Mouse (Mus musculus): Measurements from ENCODE around the gene Jam3. TPM values are rescaled to one million over a fixed set of nuclear protein-coding genes. Genes with fewer than 3 reads are reported as not detected.

The Jam3 gene
- 1 to 10 TPM; 4.6 to 7.1 (median 5.2) TPM for total RNA-seq (2022)

GRCm38 (mm10) chr9:27154763-27155530 lies at the start of gene Jam3:
Gene Jam3, minus strand, starts transcription at chr9:27155421.
- peak; percentile 64 to 80 for DNase-seq (ENCODE audit: low spot score in 2 of 2)

DNA sequence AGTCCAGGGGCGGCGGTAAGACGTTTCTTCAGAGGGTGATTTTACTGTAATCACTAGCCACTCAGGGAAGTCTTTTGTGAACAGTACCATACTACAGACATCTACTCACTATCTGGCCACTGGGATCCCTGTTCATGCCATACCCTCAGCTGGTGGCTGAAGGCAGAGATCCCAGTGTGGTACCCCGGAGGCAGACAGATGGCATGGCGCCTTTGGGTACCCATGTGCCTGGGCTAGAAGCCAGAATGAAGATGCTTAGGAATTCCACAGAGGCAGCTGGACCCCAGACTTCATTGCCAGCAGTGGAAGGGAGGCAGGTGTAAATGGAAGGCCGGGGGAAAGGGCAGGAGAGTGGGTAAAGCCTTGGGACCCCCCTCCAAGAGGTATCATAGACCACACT lies 49.0 kb upstream of the Jam3 start:
- DNase-seq (ENCODE audit: low spot score in 2 of 2): no peak

- no peak for DNase-seq (ENCODE audit: low spot score in 2 of 2)
Measured at GRCm38 (mm10) chr9:27203134-27203533, 47.9 kb upstream of the Jam3 start.

GRCm38 (mm10) chr9:27201472-27202219 lies 46.4 kb upstream of the Jam3 start:
- DNase-seq (ENCODE audit: low spot score in 2 of 2): no peak

GRCm38 (mm10) chr9:27193592-27194080 lies 38.4 kb upstream of the Jam3 start:
- DNase-seq (ENCODE audit: low spot score in 2 of 2): no peak

DNA sequence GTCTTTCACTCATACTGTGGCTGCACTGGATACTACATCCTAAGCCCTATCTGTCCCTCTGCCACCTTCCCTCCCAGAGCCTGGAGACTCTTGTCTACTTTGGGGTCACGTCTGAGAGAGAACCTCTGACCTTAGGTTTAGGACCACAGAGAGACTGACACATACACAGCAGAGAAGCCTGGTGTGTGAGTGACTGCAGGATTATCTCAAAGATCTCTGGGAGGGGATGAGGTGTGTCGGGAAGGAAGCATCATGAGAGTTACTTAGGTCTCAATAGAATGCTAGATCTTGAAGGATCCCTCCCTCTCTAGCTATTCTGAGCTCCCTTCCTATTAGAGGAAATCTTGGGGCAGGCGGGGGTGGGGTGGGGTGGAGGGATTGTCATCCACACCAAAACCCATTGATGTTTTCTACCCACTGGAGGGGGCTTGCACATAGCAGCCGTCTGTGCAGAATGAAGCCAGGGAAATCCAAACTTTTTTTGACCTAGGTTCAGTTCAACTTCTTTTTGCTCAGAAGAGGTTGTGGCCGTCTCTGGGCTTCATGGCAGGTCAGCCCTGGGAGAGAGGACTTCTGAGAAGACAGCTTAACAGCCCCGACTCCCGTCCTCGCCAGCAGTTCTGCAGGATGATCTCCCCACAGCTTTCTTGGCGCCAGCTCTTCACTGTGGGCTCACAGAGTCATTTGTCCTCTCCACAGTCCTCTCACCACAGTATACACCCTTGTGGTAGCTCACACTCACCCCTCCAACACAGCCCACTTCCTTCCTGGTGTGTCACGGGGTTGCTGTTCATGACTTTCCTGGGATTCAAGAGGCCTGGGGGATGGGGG lies 37.8 kb upstream of the Jam3 start:
- DNase-seq (ENCODE audit: low spot score in 2 of 2): no peak

- DNase-seq (ENCODE audit: low spot score in 2 of 2): peak; percentile 76 to 85
Measured at GRCm38 (mm10) chr9:27192001-27192760, 37.0 kb upstream of the Jam3 start.

- peak; percentile 18 to 30 for DNase-seq (ENCODE audit: low spot score in 2 of 2)
Measured at GRCm38 (mm10) chr9:27191501-27191981, 36.3 kb upstream of the Jam3 start.

DNA sequence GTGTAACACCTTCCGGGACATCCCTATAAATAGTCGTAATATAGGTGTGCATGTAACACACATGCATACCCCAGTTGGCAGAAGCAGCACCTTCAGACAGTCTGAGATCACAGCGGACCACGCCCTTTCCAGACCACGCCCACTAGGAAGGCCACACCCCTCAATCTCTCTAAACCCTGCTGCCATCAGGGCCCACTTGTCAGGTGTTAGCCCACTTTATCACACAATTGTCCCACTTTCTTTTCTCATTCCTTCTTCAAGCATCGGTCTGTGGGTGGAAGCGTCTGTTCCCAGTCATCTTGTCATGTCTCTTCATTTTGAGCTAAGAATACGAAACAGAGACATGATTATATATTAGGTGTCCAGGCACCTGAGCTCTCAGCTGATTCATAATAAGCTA lies 35.2 kb upstream of the Jam3 start:
- DNase-seq (ENCODE audit: low spot score in 2 of 2): no peak

DNA sequence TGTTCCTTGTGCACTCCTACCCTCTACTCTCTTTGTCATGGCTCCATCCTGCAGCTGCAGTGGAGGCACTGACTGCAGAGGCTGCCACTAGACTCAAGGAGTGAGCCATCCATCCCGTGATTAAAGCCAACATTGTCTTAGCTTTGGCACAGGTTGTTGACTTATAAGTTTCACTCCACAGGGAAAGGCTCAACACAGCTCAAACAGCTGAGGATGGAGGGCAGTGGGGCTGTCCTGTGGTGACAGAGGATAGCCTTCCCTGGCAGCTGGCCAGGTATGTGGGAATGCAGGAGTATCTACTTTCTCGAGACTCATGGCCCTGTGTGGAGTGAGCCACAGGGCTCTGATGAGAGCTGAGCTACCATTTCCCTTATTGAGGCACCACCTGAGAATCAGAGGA lies 34.1 kb upstream of the Jam3 start:
- DNase-seq (ENCODE audit: low spot score in 2 of 2): peak in 1 of 2 experiments; percentile 39

DNA sequence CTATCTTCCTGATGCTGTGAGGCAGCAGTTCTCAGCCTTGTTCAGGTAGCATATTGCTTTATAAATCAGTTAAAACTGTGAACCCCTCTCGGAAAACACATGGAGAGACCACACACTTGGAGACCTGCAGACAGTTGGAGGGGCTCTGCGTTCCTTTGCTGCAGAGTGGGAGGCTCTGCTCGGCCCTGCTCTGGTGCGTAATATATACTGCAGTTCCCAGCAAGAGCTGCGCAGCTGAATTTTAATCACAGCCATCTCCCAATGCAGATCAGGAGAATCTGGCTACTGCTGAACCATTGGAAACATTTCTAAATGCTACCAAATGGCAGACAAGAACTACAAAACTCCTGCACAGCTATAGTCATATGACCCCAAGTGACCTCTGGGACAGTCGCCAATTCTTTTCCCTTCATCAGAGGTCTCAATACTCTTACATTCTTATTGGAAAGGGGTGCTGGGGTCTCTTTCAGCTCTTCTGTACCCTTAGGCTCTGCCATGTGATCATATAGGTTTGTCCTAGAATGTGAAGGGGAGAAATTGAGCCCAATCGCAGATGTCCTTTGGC lies 33.5 kb upstream of the Jam3 start:
- no peak for DNase-seq (ENCODE audit: low spot score in 2 of 2)

DNA sequence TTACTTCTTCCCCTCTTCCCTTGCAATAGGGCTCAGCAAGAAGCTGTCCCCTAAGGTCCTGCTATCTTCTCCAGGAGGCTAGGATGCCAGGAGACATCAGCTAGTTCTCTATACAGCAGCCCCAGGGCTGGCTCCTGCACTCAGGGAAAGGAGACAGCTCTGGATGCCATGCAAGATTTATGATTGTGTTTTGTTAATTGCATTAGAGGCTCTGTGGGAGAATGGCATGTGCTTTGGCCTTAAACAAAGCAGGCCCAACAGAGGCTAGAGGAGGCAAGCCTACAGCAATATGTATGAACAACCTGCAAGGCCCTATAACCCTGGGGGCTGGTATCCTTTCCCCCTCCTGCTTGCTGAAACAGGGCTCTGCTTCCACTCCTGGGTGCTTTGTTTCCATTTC lies 30.6 kb upstream of the Jam3 start:
- DNase-seq (ENCODE audit: low spot score in 2 of 2): no peak

DNA sequence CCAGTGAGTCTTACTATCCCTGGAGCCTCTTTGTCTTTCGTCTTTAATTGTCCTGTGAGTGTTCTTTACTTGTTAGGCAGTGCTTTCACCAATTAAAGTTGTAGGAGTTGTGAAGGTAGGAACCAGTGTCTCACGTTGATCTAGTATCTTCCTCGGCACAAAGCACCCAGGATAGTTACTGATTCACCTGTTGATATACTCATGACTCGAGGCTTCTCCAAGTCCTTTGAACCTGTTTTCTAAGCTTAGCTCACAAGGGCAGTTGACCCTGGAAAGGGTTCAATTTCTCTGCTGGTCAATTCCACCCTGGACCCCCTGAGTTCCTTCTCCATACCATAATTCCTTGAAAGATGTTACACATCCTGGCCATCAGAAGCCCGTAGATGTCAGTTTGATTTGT lies 26.9 kb upstream of the Jam3 start:
- DNase-seq (ENCODE audit: low spot score in 2 of 2): no peak

- DNase-seq (ENCODE audit: low spot score in 2 of 2): no peak
Measured at GRCm38 (mm10) chr9:27180492-27180891, 25.3 kb upstream of the Jam3 start.

DNA sequence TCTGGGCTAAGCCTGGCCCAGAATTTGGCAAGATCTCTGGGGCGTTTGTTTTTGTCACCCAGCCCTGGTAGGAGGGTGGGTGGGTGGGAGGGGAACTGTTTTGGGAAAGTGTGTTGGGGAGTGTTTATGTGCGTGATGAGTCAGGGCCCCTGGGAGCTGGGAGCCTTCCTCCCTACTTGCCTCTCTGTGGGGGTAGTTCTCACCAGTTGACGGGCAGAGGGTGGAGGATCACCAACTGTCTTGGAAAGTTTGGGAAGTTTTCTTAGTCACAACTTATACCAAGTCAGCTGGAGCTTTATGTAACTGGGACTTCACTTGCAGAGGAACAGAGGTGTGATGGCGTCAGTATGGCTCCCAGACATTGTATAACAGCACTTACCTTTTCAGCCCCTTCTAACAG lies 23.7 kb upstream of the Jam3 start:
- no peak for DNase-seq (ENCODE audit: low spot score in 2 of 2)

GRCm38 (mm10) chr9:27176154-27176553 lies 20.9 kb upstream of the Jam3 start:
- DNase-seq (ENCODE audit: low spot score in 2 of 2): peak; percentile 12 to 16

DNA sequence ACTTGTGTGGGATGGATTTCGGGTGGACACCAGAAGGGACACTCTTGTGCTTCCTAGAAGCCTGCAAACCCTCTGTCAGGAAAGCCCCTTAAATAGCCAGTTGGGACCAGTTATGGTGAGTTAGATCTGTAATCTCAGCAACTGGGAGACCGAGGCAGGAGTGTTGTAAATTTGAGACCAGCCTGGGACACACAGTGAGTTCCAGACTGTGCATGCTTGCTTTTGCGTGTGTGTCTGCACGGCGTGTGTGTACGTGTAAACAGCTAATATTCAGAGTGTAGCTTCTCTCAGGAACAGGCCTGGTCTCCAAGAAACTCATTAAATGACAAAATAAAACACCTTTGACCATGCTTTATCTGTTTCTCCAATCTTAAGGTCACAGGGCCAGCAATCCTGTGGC lies 20.5 kb upstream of the Jam3 start:
- DNase-seq (ENCODE audit: low spot score in 2 of 2): no peak

DNA sequence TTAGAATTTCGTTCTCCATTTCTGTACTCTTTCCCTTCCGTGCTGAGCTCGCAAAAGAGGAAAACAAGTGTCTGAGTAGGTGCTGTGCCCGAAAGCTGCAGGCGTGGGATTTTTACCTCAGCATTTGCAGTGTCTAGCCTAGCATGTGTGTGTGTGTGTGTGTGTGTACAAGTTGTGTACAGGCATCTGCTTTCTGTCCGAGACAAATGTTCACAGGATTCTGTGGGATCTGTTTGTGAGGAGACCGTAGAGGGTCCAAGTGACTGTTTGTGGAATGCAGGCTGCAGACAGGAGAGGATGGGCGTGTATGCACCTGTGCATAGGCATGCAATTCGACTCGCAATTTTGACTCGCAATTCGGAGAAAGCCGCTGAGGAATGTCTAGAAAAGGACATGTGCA lies 20.0 kb upstream of the Jam3 start:
- DNase-seq (ENCODE audit: low spot score in 2 of 2): no peak

DNA sequence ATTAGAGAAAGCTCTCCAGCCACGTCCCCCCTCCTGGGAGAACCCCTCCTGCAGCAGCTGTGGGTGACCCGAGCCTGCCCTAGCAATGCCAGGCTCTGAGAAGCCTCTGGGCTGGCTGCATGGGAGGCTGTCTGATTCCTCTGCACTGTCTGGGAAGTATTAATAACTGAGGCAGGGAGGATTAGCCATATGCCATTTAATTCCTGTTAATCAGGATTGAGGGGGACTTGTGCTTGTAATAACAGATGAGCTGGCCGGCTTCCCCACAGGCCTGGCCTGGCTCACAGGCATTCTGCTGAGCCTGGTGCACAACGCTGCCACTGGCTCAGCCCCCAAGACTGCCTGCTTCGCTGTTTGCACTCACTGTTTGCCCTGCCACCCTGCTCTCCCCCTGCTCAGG lies 18.9 kb upstream of the Jam3 start:
- no peak for DNase-seq (ENCODE audit: low spot score in 2 of 2)

- no peak for DNase-seq (ENCODE audit: low spot score in 2 of 2)
Measured at GRCm38 (mm10) chr9:27173646-27174045, 18.4 kb upstream of the Jam3 start.

DNA sequence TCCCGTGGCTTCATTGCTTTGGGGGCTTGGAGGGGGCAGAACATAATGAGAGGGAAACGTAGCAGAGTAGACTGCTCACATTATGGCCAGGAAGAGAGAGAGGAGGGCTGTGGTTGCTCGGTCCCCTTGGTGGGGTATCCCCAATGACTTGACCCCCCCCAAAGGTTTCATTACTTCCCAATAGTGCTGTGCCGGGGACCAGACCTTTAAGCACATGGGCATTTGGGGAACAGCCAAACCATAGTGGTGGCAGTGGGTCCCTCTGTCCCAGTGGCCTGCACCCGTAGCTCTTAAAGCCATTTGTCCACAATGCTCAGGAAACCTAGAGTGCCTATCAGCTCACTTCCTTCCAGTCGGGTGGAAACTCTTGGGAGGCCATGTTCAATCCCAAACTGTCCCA lies 17.6 kb upstream of the Jam3 start:
- no peak for DNase-seq (ENCODE audit: low spot score in 2 of 2)

Data from gastrocnemius, adult 8-10 months (tissue).